Mouse (Mus musculus) bone marrow, adult 2 months (tissue): ENCODE measurements around the gene Scn1b. TPM values are rescaled to one million over a fixed set of nuclear protein-coding genes. Genes with fewer than 3 reads are reported as not detected.

Experiments used
- H3K27ac ChIP-seq: fragments of 200-500 bp; 2 replicates; pipeline ENCODE4 v1.5.1; 2012; ENCODE audit warnings: low read depth, mild to moderate bottlenecking, control low read depth, inconsistent platforms, low read length; ENCODE audit not compliant: control insufficient read depth, poor library complexity, insufficient read depth
- H3K4me1 ChIP-seq: fragments of 200-500 bp; 2 replicates; pipeline ENCODE4 v1.6.1; 2011; ENCODE audit warnings: low read length; ENCODE audit not compliant: control insufficient read depth, insufficient read depth
- H3K4me3 ChIP-seq: fragments of 200-500 bp; replicated peaks from 2 replicates; pipeline ENCODE3; 2011; ENCODE audit warnings: mild to moderate bottlenecking, low read depth, low read length, control low read depth; ENCODE audit not compliant: control insufficient read depth
- CTCF ChIP-seq: fragments of 200-500 bp; IDR thresholded peaks from 2 replicates; pipeline ENCODE4 v1.5.1; 2011; ENCODE audit warnings: low read length, control low read depth; ENCODE audit not compliant: control insufficient read depth, insufficient read depth
- POLR2A ChIP-seq: fragments of 200-500 bp; IDR thresholded peaks from 2 replicates; pipeline ENCODE4 v1.6.1; 2011; ENCODE audit warnings: low read depth, mild to moderate bottlenecking, control low read depth, low read length, borderline replicate concordance; ENCODE audit not compliant: control insufficient read depth
- WGBS: fragments of 180-500 bp; shearing (Covaris S2); methylation state at CpG from one replicate; pipeline ENCODE4 v1.1.7; 2018; 5-methylcytosine and 5-hydroxymethylcytosine counted together
- polyA plus RNA-seq: library from polyadenylated mRNA; stranded (reverse); fragments of >200 nt; gene quantifications from 2 replicates; pipeline ENCODE4 v1.2.4, GENCODE M21; 2011; ENCODE audit warnings: low replicate concordance; ENCODE audit not compliant: missing spikeins, insufficient read depth, insufficient read length

Scn1b gene
- polyA plus RNA-seq, 1 experiment = 6.2 TPM

DNA sequence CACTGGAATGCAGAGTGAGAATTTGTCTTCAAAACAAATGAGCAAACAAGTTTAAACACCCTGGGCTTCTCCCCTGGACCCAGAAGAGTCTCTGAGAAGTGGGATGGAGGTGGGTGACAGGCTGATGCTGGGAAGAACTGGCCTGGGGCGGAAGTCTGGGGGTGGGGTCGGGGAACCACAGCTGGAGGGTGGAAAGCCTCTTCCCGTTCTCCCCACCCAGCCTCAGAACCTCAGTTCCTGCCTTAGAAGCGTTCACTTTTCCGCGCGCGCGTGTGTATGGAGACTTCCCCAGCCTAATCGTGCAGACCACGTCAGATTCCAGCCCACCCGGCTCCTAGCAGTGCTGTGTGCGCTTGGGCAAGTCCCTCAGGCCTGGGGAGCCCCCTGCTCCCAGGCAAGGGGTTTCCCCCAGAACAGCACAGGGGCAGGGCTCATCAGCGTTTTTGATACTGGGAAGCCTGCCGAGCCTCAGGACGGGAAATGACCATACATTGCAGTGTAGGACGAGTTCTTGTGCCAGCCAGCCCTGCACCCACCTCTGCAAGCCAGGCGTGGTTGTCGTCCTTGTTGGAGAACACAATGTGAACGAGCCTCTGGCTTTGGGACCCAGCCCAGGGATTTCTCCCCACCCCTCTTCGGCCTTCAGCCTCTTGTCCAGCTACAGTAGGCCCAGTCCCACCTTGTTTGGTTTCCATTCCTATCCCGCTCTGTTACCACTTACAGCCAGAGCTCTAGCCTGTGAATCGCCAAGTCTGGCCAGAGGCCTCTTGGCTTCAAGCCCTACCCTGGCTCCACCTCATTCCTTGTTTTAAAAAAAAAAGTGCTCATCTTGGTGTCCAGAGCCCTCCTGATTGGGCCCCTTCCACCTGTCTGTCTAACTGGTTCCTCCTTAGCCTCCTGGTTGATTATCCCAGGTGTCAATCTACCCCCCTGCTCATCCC, 24.8 kb upstream of the Scn1b start:
- H3K27ac ChIP-seq = peak overlapping the region; percentile 96
- TF ChIP-seq CTCF (no peak), POLR2A (peak; percentile 60; the same call in 1 of the 2 replicates)
- H3K4me3 ChIP-seq = peak overlapping the region; percentile 88
- WGBS = 4% methylated on average over 23 of the region's 23 CpGs
- peaks cover 6% of the 10 kb centered on the region for H3K4me1 ChIP-seq

DNA sequence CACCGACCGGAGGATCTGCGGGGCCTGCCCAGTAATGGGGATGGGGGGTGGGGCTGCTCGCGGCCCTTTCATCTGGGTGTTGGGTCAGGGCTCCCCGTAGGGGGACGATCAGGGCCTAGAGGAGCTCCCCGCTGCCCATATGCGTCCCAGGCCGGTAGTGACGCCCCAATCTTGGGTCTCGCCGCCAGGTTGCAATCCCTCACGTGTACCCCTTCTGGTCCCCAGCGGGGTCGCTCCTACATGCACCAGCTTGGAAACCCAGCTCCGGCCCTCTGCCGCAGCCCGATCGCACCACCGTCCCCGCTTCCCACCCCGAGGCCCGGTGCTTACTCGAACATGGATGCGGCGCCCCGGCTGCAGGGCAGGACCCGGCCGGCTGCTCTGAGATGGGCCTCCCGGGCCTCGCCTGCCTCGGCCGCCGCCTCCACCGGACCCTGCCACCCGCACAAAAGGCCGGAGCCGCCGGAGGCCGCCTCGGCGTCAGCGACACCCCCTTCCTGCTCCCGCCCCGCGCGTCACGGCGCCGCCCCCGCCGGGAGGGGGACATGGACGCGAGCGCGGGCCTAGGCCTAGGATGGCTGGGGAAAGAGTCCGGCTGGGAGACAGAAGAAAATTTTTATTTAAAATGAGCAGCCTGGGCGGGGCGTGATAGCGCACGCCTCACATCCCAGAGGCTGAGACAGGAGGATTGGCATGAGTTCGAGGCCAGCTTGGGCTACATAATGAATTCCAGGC, 23.9 kb upstream of the Scn1b start:
- Histone ChIP-seq H3K4me3 (peak overlapping the region; percentile 88), H3K4me1 (peaks cover 6% of the 10 kb centered on the region), H3K27ac (peak overlapping the region; percentile 96)
- 0 out of 2 replicates have a peak, but pooled peaks have one; percentile 1 for TF ChIP-seq CTCF
- TF ChIP-seq POLR2A = peak; percentile 31; the same call in 1 of the 2 replicates
- WGBS = under 1% methylated on average over 63 of the region's 63 CpGs

DNA sequence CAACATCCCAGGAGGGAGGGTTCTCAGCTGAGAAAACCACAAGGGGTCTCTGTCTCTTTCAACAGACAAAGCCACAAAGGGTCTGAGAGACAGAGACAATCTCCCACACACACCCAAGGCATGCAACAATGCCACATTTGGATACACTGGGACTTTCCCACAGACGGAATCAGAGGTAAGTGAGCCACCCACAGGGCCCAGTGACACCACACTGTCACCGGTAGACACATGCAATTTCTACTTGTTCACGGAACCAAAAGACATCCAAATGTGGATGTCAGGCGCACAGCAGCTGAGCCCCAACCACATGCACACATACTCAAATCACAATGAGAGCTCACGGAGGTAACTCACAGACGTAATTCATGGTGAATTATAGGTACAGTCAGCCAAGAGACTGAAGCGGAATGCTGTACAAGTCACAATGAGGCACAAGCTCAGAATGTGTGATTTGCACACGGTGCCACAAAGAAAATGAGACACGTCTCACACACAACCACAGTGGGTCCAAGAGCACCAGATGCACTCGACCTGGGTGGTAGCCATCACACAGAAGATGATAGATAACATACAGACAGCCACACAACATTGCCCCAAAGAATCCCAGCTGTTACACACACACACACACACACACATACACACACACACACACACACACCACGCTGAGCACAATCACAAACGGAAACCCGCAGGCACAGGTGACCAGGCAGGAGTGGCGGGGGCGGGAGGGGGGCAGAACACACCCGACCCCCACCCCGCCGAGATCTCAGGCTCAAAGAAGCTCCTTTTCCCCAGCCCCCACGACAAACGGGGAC, 23.2 kb upstream of the Scn1b start:
- WGBS = 1% methylated on average over 20 of the region's 20 CpGs
- H3K27ac ChIP-seq = peak overlapping the region; percentile 96
- peak overlapping the region; percentile 88 for H3K4me3 ChIP-seq
- TF ChIP-seq POLR2A (no peak), CTCF (no peak)
- peaks cover 6% of the 10 kb centered on the region for H3K4me1 ChIP-seq

DNA sequence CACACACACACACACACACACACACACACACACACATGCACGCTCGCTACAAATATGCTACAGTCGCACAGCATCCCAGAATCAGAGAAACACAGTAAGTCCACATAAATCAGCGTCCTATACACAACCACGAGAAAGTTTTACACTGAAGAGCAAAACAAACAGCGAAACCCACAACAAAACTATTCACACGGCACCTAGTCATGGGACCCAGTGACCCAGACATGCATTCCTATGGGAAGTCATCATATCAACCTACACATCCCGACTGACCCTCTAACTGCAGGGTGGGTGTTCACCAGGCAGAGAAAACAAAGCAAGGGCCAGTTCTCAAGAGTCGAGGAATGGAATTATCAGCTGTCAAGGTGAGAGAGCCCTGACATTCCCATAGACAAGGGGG, 22.5 kb upstream of the Scn1b start:
- 4% methylated on average over 9 of the region's 9 CpGs for WGBS
- no peak overlapping the region; the same call in 1 of the 2 replicates for H3K27ac ChIP-seq
- H3K4me1 ChIP-seq = peaks cover 6% of the 10 kb centered on the region
- TF ChIP-seq CTCF = no peak
- no peak for TF ChIP-seq POLR2A
- peak overlapping the region; percentile 88 for H3K4me3 ChIP-seq

DNA sequence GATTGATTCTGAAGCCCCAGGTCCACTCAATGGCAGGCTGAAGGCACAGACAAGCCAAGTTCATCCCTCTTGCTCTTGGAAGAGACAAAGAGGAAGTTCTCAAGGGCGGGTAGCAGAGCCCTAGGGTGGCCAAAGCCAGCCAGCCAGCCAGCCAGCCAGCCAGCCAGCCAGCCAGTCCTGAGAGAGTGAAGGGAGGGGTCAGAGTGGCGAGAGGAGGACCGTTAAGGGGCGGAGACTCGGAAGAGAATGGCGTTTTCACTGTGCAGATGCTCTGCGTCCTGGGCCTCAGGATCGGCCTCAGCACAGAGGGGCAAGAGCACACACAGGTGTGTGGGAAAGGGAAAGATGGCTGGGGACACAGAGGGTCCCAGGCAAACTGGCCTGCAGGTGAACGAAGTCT, 22.0 kb upstream of the Scn1b start:
- no peak for TF ChIP-seq POLR2A
- TF ChIP-seq CTCF = no peak
- Histone ChIP-seq H3K4me1 (peaks cover 6% of the 10 kb centered on the region), H3K4me3 (peak overlapping the region; percentile 74), H3K27ac (peak overlapping the region; percentile 74)
- under 1% methylated on average over 9 of the region's 9 CpGs for WGBS

DNA sequence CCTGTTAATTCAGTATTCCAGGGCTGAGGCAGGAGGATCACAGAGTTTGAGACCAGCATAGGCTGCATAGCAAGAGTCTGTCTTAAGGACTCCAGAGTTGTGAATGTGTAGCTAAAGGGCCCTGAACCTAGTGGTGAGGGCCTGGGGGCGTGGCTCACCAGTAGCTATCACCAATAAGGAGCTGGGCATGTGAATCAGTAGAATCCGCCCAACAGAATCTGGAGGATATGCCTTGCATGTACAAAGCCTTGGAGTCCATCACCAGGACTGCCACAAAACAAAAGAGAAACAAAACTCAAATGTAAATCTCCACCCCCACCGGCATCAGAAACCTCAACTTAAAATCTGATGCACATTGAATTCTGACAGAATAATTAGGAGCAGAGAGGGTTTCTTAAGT, 21.3 kb upstream of the Scn1b start:
- H3K4me3 ChIP-seq = peak overlapping the region; percentile 46
- no peak for TF ChIP-seq POLR2A
- TF ChIP-seq CTCF = no peak

DNA sequence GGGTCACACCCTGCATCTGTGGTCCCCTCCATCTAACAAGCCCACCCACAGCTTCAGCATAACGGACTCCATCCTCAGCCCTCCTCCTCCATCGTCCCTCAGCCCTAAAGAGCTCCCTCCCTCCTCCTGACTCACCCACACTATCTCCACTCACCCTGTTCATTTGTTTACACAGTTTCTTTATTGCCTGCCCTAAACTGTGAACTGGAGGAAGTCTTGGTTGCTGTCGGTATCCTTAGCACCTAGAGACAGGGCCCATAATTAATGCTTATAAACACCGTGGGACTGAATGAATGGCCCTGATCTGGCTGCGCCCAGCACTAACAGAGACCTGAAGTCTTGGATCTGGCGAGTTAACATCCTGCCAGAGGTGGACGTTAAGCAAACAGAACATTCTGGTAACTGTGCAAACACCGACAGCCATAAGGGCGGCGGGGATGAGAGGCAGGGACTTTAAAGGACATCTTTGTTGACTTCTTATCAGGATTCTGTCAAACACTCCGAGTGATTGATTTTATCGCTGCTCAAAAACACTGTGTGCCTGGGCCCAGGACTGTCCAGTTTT, 18.9 kb upstream of the Scn1b start:
- no peak overlapping the region for H3K27ac ChIP-seq
- H3K4me1 ChIP-seq = peaks cover 3% of the 10 kb centered on the region

More for the DNA sequence above, 21.3 kb upstream of the Scn1b start:
- 43% methylated on average over 3 of the region's 3 CpGs for WGBS
- Histone ChIP-seq H3K27ac (peak overlapping the region; percentile 74), H3K4me1 (peaks cover 6% of the 10 kb centered on the region)

More for the DNA sequence above, 18.9 kb upstream of the Scn1b start:
- no peak overlapping the region for H3K4me3 ChIP-seq
- 77% methylated on average over 12 of the region's 12 CpGs for WGBS
- TF ChIP-seq POLR2A (no peak), CTCF (no peak)
